Mouse (Mus musculus) midbrain, embryonic 10.5 days (tissue): ENCODE results near the gene Arhgef2. TPM values are rescaled to one million over a fixed set of nuclear protein-coding genes. Genes with fewer than 3 reads are reported as not detected.
A peak's percentile ranks its signal among the peaks of the same experiment; 100 is the strongest.

Experiments
- DNase-seq: peaks from one replicate; pipeline ENCODE4 v3.0.0-alpha.2; 2017; ENCODE audit warnings: low spot score
- H3K27ac ChIP-seq: fragments of 300-500 bp; sonication (generic); replicated peaks from 2 replicates; pipeline ENCODE4 v1.5.1; 2016; ENCODE audit warnings: mild to moderate bottlenecking
- H3K27me3 ChIP-seq: fragments of 300-500 bp; sonication (generic); 2 replicates; pipeline ENCODE4 v1.6.1; 2016; ENCODE audit warnings: low read depth, mild to moderate bottlenecking; ENCODE audit not compliant: poor library complexity, severe bottlenecking
- H3K36me3 ChIP-seq: fragments of 300-500 bp; sonication (generic); 2 replicates; pipeline ENCODE4 v1.6.1; 2016; ENCODE audit warnings: mild to moderate bottlenecking, moderate library complexity
- H3K4me1 ChIP-seq: fragments of 300-500 bp; sonication (generic); 2 replicates; pipeline ENCODE4 v1.6.1; 2016
- H3K4me3 ChIP-seq: fragments of 300-500 bp; sonication (generic); 2 replicates; pipeline ENCODE4 v1.5.1; 2016; ENCODE audit warnings: mild to moderate bottlenecking, moderate library complexity
- H3K9me3 ChIP-seq: fragments of 300-500 bp; sonication (generic); replicated peaks from 2 replicates; pipeline ENCODE4 v1.6.1; 2016; ENCODE audit warnings: mild to moderate bottlenecking
- WGBS: fragments of 180-500 bp; shearing (Covaris S2); methylation state at CpG from one replicate; pipeline ENCODE4 v1.1.7; 2016; 5-methylcytosine and 5-hydroxymethylcytosine counted together
- polyA plus RNA-seq: library from polyadenylated mRNA; unstranded; fragments of >200 nt; fragmentation: Nextera tagmentation; extraction: Ambion mirVana; gene quantifications from 2 replicates; pipeline ENCODE4 v1.2.1, GENCODE M21; 2016

Gene Arhgef2
- polyA plus RNA-seq, 1 experiment from 2014 or later: 82.2 TPM

DNA sequence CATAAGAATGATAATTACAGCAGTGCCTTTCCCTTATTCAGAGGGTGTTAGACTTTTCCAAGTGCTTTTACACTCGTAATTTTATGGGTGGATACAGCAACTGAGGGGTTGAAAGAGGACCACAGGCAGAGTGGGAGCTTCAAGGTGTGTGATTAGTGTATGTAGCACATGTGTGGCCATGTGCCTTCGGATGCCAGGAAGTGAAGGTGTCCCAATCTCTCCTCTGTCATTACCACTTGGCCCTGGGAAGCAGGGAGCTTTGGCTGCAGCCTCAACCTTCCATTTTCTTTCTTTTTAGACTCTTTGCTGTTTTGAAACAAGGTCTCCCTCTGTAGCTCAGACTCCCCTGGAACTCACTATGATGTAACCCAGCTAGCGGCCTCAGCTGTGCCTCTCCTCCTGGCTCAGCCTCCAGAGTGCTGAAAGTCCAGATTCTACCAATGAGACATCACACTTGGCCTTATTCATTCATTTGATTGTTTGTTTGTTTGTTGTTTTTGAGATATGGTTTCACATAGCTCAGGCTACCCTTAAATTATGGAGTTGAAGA, 11.3 kb downstream of the Arhgef2 start:
- Histone ChIP-seq H3K27ac (no peak overlapping the region; the same call in 1 of the 2 replicates), H3K4me3 (no peak overlapping the region), H3K27me3 (peaks cover 28% of the 10 kb centered on the region; the same call in 1 of the 2 replicates), H3K36me3 (no peaks in the 10 kb centered on the region), H3K9me3 (no peaks in the 10 kb centered on the region), H3K4me1 (peaks cover 40% of the 10 kb centered on the region)
- no peak for DNase-seq
- 86% methylated on average over 3 of the region's 3 CpGs for WGBS

GRCm38 (mm10) chr3:88618074-88618871, 12.5 kb downstream of the Arhgef2 start:
- WGBS: 77% methylated on average over 8 of the region's 8 CpGs
- peaks cover 28% of the 10 kb centered on the region; the same call in 1 of the 2 replicates for H3K27me3 ChIP-seq
- 0 out of 2 replicates have a peak overlapping the region, but pooled peaks have one; percentile 33 for H3K27ac ChIP-seq
- no peaks in the 10 kb centered on the region for H3K9me3 ChIP-seq
- no peak for DNase-seq
- peaks cover 51% of the 10 kb centered on the region for H3K4me1 ChIP-seq
- H3K36me3 ChIP-seq: no peaks in the 10 kb centered on the region
- no peak overlapping the region for H3K4me3 ChIP-seq

- DNase-seq: no peak
- H3K9me3 ChIP-seq: no peaks in the 10 kb centered on the region
- 38% methylated on average over 9 of the region's 9 CpGs for WGBS
- H3K27ac ChIP-seq: 0 out of 2 replicates have a peak overlapping the region, but pooled peaks have one; percentile 9
- H3K4me3 ChIP-seq: no peak overlapping the region; the same call in 1 of the 2 replicates
- H3K27me3 ChIP-seq: peaks cover 28% of the 10 kb centered on the region; the same call in 1 of the 2 replicates
- H3K4me1 ChIP-seq: peaks cover 63% of the 10 kb centered on the region
- peaks cover 2% of the 10 kb centered on the region for H3K36me3 ChIP-seq
Observed at GRCm38 (mm10) chr3:88619113-88620097, 13.6 kb downstream of the Arhgef2 start.

DNA sequence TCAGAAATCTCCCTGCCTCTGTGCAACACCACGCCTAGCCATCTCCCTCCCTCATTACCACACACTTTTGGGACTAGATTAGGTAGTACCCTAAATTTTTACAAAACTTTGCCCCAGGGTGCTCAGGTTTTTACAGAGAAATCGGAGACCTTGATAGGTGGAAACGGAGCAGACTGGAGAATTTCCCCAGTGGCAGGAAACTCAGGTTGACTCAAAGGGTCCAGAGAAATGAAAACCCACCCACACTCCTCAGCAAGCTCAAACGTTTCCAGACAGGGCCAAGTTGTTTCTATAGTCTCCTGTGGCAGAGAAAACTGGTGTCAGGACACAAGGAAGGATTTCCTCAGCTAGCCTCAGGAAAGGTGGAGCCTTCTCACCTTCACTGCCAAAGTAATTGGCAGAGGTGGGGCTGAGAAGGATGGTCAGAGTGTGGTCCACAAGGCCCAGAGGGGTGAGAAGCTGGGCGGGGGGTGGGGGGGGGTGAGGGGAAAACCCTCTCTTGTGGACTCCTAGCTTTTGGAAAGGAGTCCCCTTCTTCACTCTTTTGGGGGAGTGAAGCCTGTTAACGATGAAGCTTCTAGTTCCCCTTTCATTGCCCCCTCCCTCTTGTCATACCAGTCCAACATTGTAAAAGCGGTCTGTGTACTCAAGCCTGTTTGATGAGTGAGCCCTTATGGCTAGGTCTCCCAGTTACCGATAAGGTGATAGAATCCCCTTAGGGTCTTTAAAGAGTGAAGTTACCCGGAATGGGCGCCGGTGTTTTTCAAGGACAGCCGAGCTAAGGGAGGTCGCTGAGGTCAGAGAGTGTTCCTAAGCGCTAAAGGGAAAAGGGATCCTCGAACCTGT, 14.6 kb downstream of the Arhgef2 start:
- Histone ChIP-seq H3K36me3 (peaks cover 12% of the 10 kb centered on the region), H3K27ac (peak overlapping the region; percentile 98), H3K4me3 (peak overlapping the region; percentile 82), H3K9me3 (no peaks in the 10 kb centered on the region), H3K27me3 (peaks cover 24% of the 10 kb centered on the region; the same call in 1 of the 2 replicates), H3K4me1 (peaks cover 72% of the 10 kb centered on the region)
- DNase-seq: no peak
- WGBS: 12% methylated on average over 15 of the region's 15 CpGs

GRCm38 (mm10) chr3:88620992-88621536, 15.3 kb downstream of the Arhgef2 start:
- Histone ChIP-seq H3K27ac (peak overlapping the region; percentile 98), H3K27me3 (peaks cover 21% of the 10 kb centered on the region; the same call in 1 of the 2 replicates), H3K4me3 (peak overlapping the region; percentile 82), H3K9me3 (no peaks in the 10 kb centered on the region), H3K36me3 (peaks cover 19% of the 10 kb centered on the region), H3K4me1 (peaks cover 72% of the 10 kb centered on the region)
- WGBS: under 1% methylated on average over 64 of the region's 64 CpGs
- peak; percentile 83 for DNase-seq

- Histone ChIP-seq H3K36me3 (peaks cover 25% of the 10 kb centered on the region), H3K27me3 (peaks cover 21% of the 10 kb centered on the region; the same call in 1 of the 2 replicates), H3K9me3 (no peaks in the 10 kb centered on the region), H3K27ac (peak overlapping the region; percentile 98), H3K4me1 (peaks cover 72% of the 10 kb centered on the region), H3K4me3 (peak overlapping the region; percentile 82)
- WGBS: 0% methylated on average over 36 of the region's 36 CpGs
- peak; percentile 74 for DNase-seq
Observed at GRCm38 (mm10) chr3:88621537-88622112, 15.9 kb downstream of the Arhgef2 start.

GRCm38 (mm10) chr3:88622113-88622940, 16.6 kb downstream of the Arhgef2 start:
- Histone ChIP-seq H3K36me3 (peaks cover 30% of the 10 kb centered on the region), H3K27me3 (peaks cover 18% of the 10 kb centered on the region; the same call in 1 of the 2 replicates), H3K9me3 (no peaks in the 10 kb centered on the region), H3K27ac (peak overlapping the region; percentile 98), H3K4me3 (peak overlapping the region; percentile 82), H3K4me1 (peaks cover 78% of the 10 kb centered on the region)
- under 1% methylated on average over 24 of the region's 24 CpGs for WGBS
- DNase-seq: peak; percentile 48

GRCm38 (mm10) chr3:88622941-88623345, 17.2 kb downstream of the Arhgef2 start:
- H3K9me3 ChIP-seq: no peaks in the 10 kb centered on the region
- DNase-seq: peak; percentile 37
- WGBS: 0% methylated on average over 6 of the region's 6 CpGs
- peaks cover 12% of the 10 kb centered on the region; the same call in 1 of the 2 replicates for H3K27me3 ChIP-seq
- H3K36me3 ChIP-seq: peaks cover 35% of the 10 kb centered on the region
- peaks cover 81% of the 10 kb centered on the region for H3K4me1 ChIP-seq
- peak overlapping the region; percentile 98 for H3K27ac ChIP-seq
- peak overlapping the region; percentile 82 for H3K4me3 ChIP-seq

GRCm38 (mm10) chr3:88623346-88624135, 17.8 kb downstream of the Arhgef2 start:
- WGBS: 2% methylated on average over 15 of the region's 15 CpGs
- H3K4me3 ChIP-seq: peak overlapping the region; percentile 82
- H3K36me3 ChIP-seq: peaks cover 40% of the 10 kb centered on the region
- no peaks in the 10 kb centered on the region for H3K9me3 ChIP-seq
- peak overlapping the region; percentile 98 for H3K27ac ChIP-seq
- DNase-seq: peak; percentile 61
- H3K4me1 ChIP-seq: peaks cover 82% of the 10 kb centered on the region
- peaks cover 6% of the 10 kb centered on the region; the same call in 1 of the 2 replicates for H3K27me3 ChIP-seq

DNA sequence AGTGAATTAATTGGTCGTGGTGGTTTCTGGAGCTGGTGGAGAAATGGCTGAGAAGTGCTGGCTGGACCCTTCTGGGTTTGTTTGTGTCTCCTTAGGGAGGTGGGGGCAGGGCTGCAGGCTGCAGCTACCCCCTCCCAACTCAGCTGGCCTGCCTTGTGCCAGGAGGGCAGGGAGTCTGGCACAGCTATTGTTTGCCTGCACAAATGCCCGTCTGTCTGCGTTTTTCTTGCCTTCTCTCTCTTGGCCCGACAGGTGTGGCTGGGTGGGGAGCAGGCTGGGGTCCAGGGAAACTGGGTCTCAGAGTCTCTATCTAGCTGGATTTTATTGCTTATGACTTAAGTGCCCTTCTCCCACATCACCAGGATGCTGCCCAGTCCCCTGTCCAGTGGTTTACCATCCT, 18.6 kb downstream of the Arhgef2 start:
- peaks cover 85% of the 10 kb centered on the region for H3K4me1 ChIP-seq
- H3K36me3 ChIP-seq: peaks cover 48% of the 10 kb centered on the region
- DNase-seq: no peak
- 39% methylated on average over 4 of the region's 4 CpGs for WGBS
- peak overlapping the region; percentile 82 for H3K4me3 ChIP-seq
- no peaks in the 10 kb centered on the region for H3K9me3 ChIP-seq
- peak overlapping the region; percentile 98 for H3K27ac ChIP-seq
- H3K27me3 ChIP-seq: 0 out of 2 replicates have a peak, but pooled peaks cover 4% of the 10 kb centered on the region
